Mouse (Mus musculus): ENCODE data around the gene Slc37a1. TPM values are rescaled to one million over a fixed set of nuclear protein-coding genes. Genes with fewer than 3 reads are reported as not detected.

Slc37a1 gene
- total RNA-seq, 2 experiments from 2014 or later, result 10.6 TPM

- intact Hi-C loops (cut with DNase I), result no loop called here
- no peak for DNase-seq
Measured at GRCm38 (mm10) chr17:31312648-31313047, 26.1 kb downstream of the Slc37a1 start.

- peak; percentile 36 to 48 for DNase-seq
- intact Hi-C loops (cut with DNase I), result no loop called here
Measured at GRCm38 (mm10) chr17:31315046-31315792, 28.6 kb downstream of the Slc37a1 start.

GRCm38 (mm10) chr17:31315993-31316392 is 29.4 kb downstream of the Slc37a1 start:
- DNase-seq, result no peak
- intact Hi-C loops (cut with DNase I), result no loop called here

GRCm38 (mm10) chr17:31316998-31317397 is 30.4 kb downstream of the Slc37a1 start:
- intact Hi-C loops (cut with DNase I), result no loop called here
- DNase-seq, result no peak

- intact Hi-C loops (cut with DNase I), result no loop called here
- no peak for DNase-seq
Measured at GRCm38 (mm10) chr17:31317521-31318272, 31.1 kb downstream of the Slc37a1 start.

- no peak for DNase-seq
- intact Hi-C loops (cut with DNase I), result no loop called here
Measured at GRCm38 (mm10) chr17:31318906-31319767, 32.5 kb downstream of the Slc37a1 start.

GRCm38 (mm10) chr17:31321425-31321824 is 34.8 kb downstream of the Slc37a1 start:
- DNase-seq, result peak; percentile 69 to 73

GRCm38 (mm10) chr17:31322446-31322845 is 35.9 kb downstream of the Slc37a1 start:
- no peak for DNase-seq
- intact Hi-C loops (cut with DNase I), result no loop called here

More at GRCm38 (mm10) chr17:31321425-31321824, 34.8 kb downstream of the Slc37a1 start:
- intact Hi-C loops (cut with DNase I), result no loop called here

- intact Hi-C loops (cut with DNase I), result no loop called here
- no peak for DNase-seq
Measured at GRCm38 (mm10) chr17:31323379-31323778, 36.8 kb downstream of the Slc37a1 start.

GRCm38 (mm10) chr17:31324227-31324626 is 37.6 kb downstream of the Slc37a1 start:
- DNase-seq, result no peak
- intact Hi-C loops (cut with DNase I), result no loop called here

GRCm38 (mm10) chr17:31325451-31326219 is 39.0 kb downstream of the Slc37a1 start:
- intact Hi-C loops (cut with DNase I), result no loop called here
- DNase-seq, result peak in 1 of 2 experiments; percentile 55

GRCm38 (mm10) chr17:31326220-31326852 is 39.7 kb downstream of the Slc37a1 start:
- intact Hi-C loops (cut with DNase I), result no loop called here
- DNase-seq, result no peak

- intact Hi-C loops (cut with DNase I), result no loop called here
- DNase-seq, result no peak
Measured at GRCm38 (mm10) chr17:31328466-31328865, 41.9 kb downstream of the Slc37a1 start.

- DNase-seq, result peak; percentile 64 to 83
- intact Hi-C loops (cut with DNase I), result loop anchor here (1.0 kb wide), 1 partner anchor 162 kb away; no protein-coding TSS in a partner anchor
Measured at GRCm38 (mm10) chr17:31330622-31331021, 44.0 kb downstream of the Slc37a1 start.

- DNase-seq, result no peak
- intact Hi-C loops (cut with DNase I), result no loop called here
Measured at GRCm38 (mm10) chr17:31331273-31331672, 44.7 kb downstream of the Slc37a1 start.

- intact Hi-C loops (cut with DNase I), result loop anchor here (2.0 kb wide), 1 partner anchor 333 kb away; no protein-coding TSS in a partner anchor
- DNase-seq, result no peak
Measured at GRCm38 (mm10) chr17:31331920-31332319, 45.3 kb downstream of the Slc37a1 start.

GRCm38 (mm10) chr17:31332333-31332732 is 45.7 kb downstream of the Slc37a1 start:
- intact Hi-C loops (cut with DNase I), result loop anchor here (2.0 kb wide), 1 partner anchor 332 kb away; no protein-coding TSS in a partner anchor
- no peak for DNase-seq

- DNase-seq, result no peak
- intact Hi-C loops (cut with DNase I), result no loop called here
Measured at GRCm38 (mm10) chr17:31334509-31335260, 48.1 kb downstream of the Slc37a1 start.

Measured in heart, postnatal 10 days (tissue).